Mouse (Mus musculus) stomach, postnatal 0 days (tissue): ENCODE results near the gene Mllt3. TPM values are rescaled to one million over a fixed set of nuclear protein-coding genes. Genes with fewer than 3 reads are reported as not detected.
A peak's percentile ranks its signal among the peaks of the same experiment; 100 is the strongest.

Experiments used
- ATAC-seq: fragments of 200-750 bp; cut with Nextera tagmentation; 2 replicates; pipeline ENCODE4 v1.8.0; 2017; ENCODE audit not compliant: low FRiP score, low TSS enrichment
- DNase-seq: peaks from one replicate; pipeline ENCODE4 v3.0.0-alpha.2; 2016; ENCODE audit warnings: low spot score
- H3K27ac ChIP-seq: fragments of 300-500 bp; sonication (generic); replicated peaks from 2 replicates; pipeline ENCODE4 v1.5.1; 2014; ENCODE audit warnings: mild to moderate bottlenecking, control low read depth
- H3K27me3 ChIP-seq: fragments of 300-500 bp; sonication (generic); 2 replicates; pipeline ENCODE4 v1.6.1; 2014; ENCODE audit warnings: low read length; ENCODE audit not compliant: control insufficient read depth, insufficient read depth
- H3K36me3 ChIP-seq: fragments of 300-500 bp; sonication (generic); 2 replicates; pipeline ENCODE4 v1.6.1; 2014; ENCODE audit warnings: low read length, mixed read lengths; ENCODE audit not compliant: control insufficient read depth, insufficient read depth
- H3K4me1 ChIP-seq: fragments of 300-500 bp; sonication (generic); replicated peaks from 2 replicates; pipeline ENCODE4 v1.6.1; 2014; ENCODE audit warnings: antibody characterized with exemption; ENCODE audit not compliant: control insufficient read depth, insufficient read depth
- H3K4me2 ChIP-seq: fragments of 300-500 bp; sonication (generic); replicated peaks from 2 replicates; pipeline ENCODE4 v1.6.1; 2014; ENCODE audit warnings: low read depth, mild to moderate bottlenecking, control low read depth, moderate library complexity
- H3K4me3 ChIP-seq: fragments of 300-500 bp; sonication (generic); 2 replicates; pipeline ENCODE4 v1.5.1; 2014; ENCODE audit warnings: low read depth, low read length, control low read depth
- H3K9ac ChIP-seq: fragments of 300-500 bp; sonication (generic); 2 replicates; pipeline ENCODE4 v1.6.1; 2014; ENCODE audit warnings: mild to moderate bottlenecking, low read length, control low read depth, mixed read lengths
- H3K9me3 ChIP-seq: fragments of 300-500 bp; sonication (generic); 2 replicates; pipeline ENCODE4 v1.6.1; 2016; ENCODE audit warnings: low read length; ENCODE audit not compliant: control insufficient read depth
- CTCF ChIP-seq: IDR thresholded peaks from 2 replicates; pipeline ENCODE4 v1.5.1; 2016; ENCODE audit warnings: antibody characterized with exemption, low read depth, mild to moderate bottlenecking, moderate library complexity
- EP300 ChIP-seq: optimal IDR thresholded peaks from 2 replicates; pipeline ENCODE3; 2016; ENCODE audit warnings: antibody characterized with exemption
- WGBS: fragments of 180-500 bp; shearing (Covaris S2); extraction: QIAGEN DNeasy Blood & Tissue Kit; methylation state at CpG from one replicate; pipeline ENCODE4 v1.1.7; 2014; 5-methylcytosine and 5-hydroxymethylcytosine counted together
- polyA plus RNA-seq: library from polyadenylated mRNA; unstranded; fragments of >200 nt; fragmentation: Nextera tagmentation; extraction: Ambion mirVana; gene quantifications from 2 replicates; pipeline ENCODE4 v1.2.1, GENCODE M21; 2015

Gene Mllt3
- polyA plus RNA-seq, 1 experiment from 2014 or later = 82.9 TPM

DNA sequence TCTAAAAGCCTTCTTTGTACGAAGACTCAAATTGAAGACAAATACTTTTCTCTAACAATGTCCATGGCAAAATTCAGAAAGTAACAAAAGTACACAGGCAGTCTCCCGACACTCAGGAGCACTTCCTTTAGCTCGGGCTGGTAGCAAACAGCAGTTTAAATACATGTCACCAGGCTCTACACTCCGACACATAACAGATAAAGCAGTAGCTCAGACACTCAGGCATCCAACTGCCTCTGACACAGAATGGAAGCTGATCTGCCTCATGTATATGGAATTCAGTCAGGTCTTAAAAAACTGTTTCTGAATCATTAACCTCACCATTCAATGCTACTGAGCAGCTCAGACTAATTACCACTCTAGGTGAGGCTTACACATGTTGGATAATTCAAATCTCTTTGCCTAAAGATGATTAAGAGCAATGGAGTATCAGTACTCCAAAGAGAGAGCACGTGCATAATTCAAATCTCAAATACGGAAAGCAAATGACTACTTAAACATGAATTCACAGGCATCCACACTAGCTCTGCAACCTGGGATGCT, 188.4 kb downstream of the Mllt3 start:
- Histone ChIP-seq H3K27me3 (no peaks in the 10 kb centered on the region), H3K9me3 (no peaks in the 10 kb centered on the region), H3K27ac (no peak overlapping the region), H3K36me3 (no peaks in the 10 kb centered on the region), H3K4me1 (no peaks in the 10 kb centered on the region), H3K4me2 (no peak overlapping the region), H3K4me3 (no peak overlapping the region), H3K9ac (no peak overlapping the region)
- 64% methylated on average over 6 of the region's 6 CpGs for WGBS
- TF ChIP-seq CTCF (no peak), EP300 (no peak)
- DNase-seq = no peak
- ATAC-seq = no peak

DNA sequence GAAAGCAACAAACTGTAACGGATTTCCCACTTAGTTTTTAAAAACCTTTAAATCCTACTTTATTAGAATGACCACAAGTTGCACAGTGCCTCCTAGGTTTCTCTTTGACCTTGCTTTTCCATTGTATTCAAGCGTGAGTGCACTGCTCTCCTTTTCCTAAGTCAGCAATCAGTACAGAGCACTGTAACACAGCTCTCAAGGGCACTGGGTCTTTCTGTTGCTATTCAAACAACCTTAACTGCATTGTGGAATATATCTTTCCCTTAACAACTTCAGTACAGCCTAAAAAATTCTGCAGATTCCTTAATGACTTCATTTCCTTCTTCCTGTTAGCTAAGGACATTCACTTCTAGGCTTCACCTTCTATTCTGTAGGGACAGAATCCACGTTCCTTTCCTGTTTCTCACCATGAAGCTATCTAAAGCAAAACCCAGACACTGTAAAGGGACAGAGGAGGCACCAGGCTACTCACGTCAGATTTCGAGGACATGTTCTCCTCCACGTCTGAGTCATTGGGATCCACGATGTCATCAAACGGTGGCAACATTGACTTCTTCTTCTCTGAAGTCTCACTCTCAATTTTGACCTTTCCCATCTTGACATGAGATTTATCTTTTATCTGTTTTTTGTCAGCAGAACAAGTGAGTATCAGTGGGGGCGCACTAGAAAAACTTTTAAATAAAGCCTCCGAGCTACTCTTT, 192.8 kb downstream of the Mllt3 start:
- DNase-seq (no peak), ATAC-seq (no peak)
- Histone ChIP-seq H3K4me3 (no peak overlapping the region), H3K4me2 (no peak overlapping the region), H3K27me3 (no peaks in the 10 kb centered on the region), H3K9me3 (no peaks in the 10 kb centered on the region), H3K4me1 (no peaks in the 10 kb centered on the region), H3K36me3 (no peaks in the 10 kb centered on the region), H3K27ac (no peak overlapping the region), H3K9ac (no peak overlapping the region)
- no peak for TF ChIP-seq CTCF
- no peak for TF ChIP-seq EP300
- 78% methylated on average over 10 of the region's 10 CpGs for WGBS

DNA sequence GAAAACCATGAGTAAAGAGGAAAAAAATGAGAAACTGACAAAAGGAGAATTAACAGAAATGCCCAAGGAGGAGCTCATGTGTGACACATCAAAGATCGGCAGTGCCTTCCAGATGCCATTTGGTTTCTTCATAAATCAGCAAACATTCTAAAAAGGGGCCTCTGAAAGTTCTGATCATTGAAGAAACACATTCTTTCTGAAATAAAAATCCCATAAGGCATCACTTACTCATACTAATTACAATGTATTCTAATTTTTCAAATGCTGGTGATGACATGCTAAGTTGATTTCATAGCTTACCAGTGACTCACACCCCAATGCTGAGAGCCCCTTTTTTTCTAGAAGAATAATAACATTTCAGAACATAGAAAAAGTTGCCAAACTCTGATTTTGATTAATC, 194.4 kb downstream of the Mllt3 start:
- DNase-seq (no peak), ATAC-seq (no peak)
- no peak for TF ChIP-seq EP300
- no peak for TF ChIP-seq CTCF
- Histone ChIP-seq H3K4me2 (no peak overlapping the region), H3K27ac (no peak overlapping the region), H3K9ac (no peak overlapping the region), H3K9me3 (no peaks in the 10 kb centered on the region), H3K4me1 (no peaks in the 10 kb centered on the region), H3K27me3 (no peaks in the 10 kb centered on the region), H3K36me3 (no peaks in the 10 kb centered on the region), H3K4me3 (no peak overlapping the region)
- 61% methylated on average over 1 of the region's 1 CpGs for WGBS

DNA sequence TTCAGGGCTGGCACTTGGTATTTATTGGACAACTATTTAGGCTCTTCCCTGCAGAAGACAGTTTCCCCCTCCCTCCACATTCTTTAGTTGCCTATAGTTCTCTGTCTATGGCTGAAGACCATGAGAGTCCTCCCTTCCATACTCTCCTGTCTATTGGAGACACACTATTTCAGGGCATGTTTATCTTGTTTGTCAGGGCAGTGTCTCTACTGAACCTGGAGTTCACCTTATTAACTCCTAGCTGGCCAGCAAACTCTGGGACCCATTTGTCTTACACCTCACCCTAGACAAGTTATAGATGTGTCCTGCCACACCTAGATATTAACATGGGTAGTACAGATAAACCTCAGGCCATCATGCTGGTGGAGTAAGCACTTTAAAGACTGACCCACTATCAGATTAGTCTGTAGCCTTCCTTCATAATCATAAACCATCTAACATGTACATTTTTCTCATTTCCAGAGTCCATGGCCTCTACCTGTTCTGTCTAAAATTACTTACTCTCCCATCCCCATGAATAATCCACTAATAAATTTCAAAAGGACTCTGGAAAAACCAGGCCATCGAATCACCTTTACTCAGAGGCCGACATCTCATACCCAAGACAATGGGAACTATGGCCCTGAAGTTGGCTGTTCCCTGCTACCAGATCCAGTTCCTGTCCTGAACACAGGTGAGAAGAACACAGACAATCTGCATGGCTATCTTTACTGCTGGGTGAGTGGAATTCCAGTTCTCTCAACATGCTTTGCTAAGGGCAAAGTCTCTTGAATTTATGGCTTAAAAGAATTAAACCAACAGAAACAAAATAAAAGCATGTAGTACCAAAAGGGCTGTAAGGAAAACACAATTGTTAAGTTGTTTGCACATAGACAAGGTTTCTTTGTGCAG, 195.4 kb downstream of the Mllt3 start:
- no peak overlapping the region for H3K9ac ChIP-seq
- H3K27me3 ChIP-seq = no peaks in the 10 kb centered on the region
- TF ChIP-seq CTCF = no peak
- TF ChIP-seq EP300 = no peak
- no peaks in the 10 kb centered on the region for H3K36me3 ChIP-seq
- no peak for DNase-seq
- H3K27ac ChIP-seq = no peak overlapping the region
- no peaks in the 10 kb centered on the region for H3K4me1 ChIP-seq
- 88% methylated on average over 2 of the region's 2 CpGs for WGBS
- ATAC-seq = no peak
- no peak overlapping the region for H3K4me3 ChIP-seq
- H3K4me2 ChIP-seq = no peak overlapping the region
- H3K9me3 ChIP-seq = no peaks in the 10 kb centered on the region

DNA sequence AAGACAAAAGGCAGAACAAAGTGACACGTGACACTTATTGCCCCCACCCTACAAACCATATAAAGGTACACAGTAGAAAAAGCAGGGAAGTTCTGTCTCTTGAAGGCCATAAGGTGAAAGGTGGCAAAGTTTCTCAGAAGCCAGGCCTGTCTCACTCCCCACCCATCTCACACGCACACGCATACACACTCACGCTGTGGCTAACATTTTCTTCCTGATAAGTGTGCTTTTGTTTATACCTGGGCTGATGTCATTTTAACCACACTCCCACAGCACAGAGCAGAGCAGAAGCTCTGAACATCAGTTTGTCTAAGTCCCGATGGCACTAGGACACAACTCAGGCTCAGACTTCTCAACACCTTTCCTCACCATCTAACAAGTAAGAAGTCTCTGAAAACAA, 196.9 kb downstream of the Mllt3 start:
- H3K9me3 ChIP-seq = no peaks in the 10 kb centered on the region
- peak; percentile 82 for ATAC-seq
- no peak overlapping the region for H3K4me2 ChIP-seq
- 57% methylated on average over 5 of the region's 5 CpGs for WGBS
- H3K27me3 ChIP-seq = no peaks in the 10 kb centered on the region
- H3K4me1 ChIP-seq = no peaks in the 10 kb centered on the region
- H3K9ac ChIP-seq = no peak overlapping the region
- H3K4me3 ChIP-seq = no peak overlapping the region
- DNase-seq = no peak
- no peaks in the 10 kb centered on the region for H3K36me3 ChIP-seq
- H3K27ac ChIP-seq = no peak overlapping the region
- TF ChIP-seq CTCF = no peak
- TF ChIP-seq EP300 = no peak

DNA sequence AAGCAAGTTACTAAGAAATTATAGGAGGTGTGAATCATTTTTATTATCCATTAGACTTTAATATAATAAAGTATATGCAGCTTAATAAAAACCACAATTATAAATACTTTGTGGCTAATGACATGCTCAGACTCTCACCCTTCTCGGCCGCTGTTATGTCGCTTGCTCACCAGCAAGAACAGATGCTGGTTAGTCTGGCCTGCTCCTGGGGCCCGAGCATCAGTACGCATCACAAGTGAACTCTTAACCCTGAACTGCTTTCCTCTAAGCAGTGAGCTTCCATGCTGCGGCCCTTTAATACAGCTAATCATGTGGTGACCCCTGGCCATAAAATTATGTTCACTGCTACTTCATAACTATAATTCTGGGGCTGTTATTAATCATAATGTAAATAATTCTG, 198.0 kb downstream of the Mllt3 start:
- TF ChIP-seq EP300 = no peak
- no peak for TF ChIP-seq CTCF
- ATAC-seq (no peak), DNase-seq (no peak)
- Histone ChIP-seq H3K27ac (no peak overlapping the region), H3K9ac (no peak overlapping the region), H3K36me3 (no peaks in the 10 kb centered on the region), H3K4me2 (no peak overlapping the region), H3K4me1 (no peaks in the 10 kb centered on the region), H3K4me3 (no peak overlapping the region), H3K27me3 (no peaks in the 10 kb centered on the region), H3K9me3 (no peaks in the 10 kb centered on the region)
- 73% methylated on average over 6 of the region's 6 CpGs for WGBS
